Mouse (Mus musculus) MEL (cell line): ENCODE measurements around the gene Atad1. TPM values are rescaled to one million over a fixed set of nuclear protein-coding genes. Genes with fewer than 3 reads are reported as not detected.

Experiments used
- DNase-seq: peaks from one replicate; pipeline ENCODE4 v3.0.0; 2011; ENCODE audit warnings: low read depth, low spot score
- H3K27ac ChIP-seq: 2 replicates; pipeline ENCODE4 v1.5.1; 2012; ENCODE audit warnings: low read depth, mild to moderate bottlenecking, control low read depth, low read length, moderate library complexity; ENCODE audit not compliant: control insufficient read depth
- H3K27me3 ChIP-seq, 2 experiments: fragments of 150-350 bp in 1 of 2; sonication (generic) in 1 of 2; 2 replicates each; pipeline ENCODE4 v1.6.1; 2012; ENCODE audit warnings: low read length in 2 of 2, mild to moderate bottlenecking in 2 of 2, improper control_type of control experiment in 1 of 2, moderate library complexity in 1 of 2; ENCODE audit not compliant: insufficient read depth in 2 of 2, control insufficient read depth in 1 of 2
- H3K36me3 ChIP-seq, 2 experiments: 2 replicates each; pipeline ENCODE4 v1.6.1; 2012 to 2014; ENCODE audit warnings: low read length in 2 of 2, improper control_type of control experiment in 1 of 2, inconsistent platforms in 1 of 2, mild to moderate bottlenecking in 1 of 2; ENCODE audit not compliant: insufficient read depth in 2 of 2, control insufficient read depth in 1 of 2
- H3K4me1 ChIP-seq, 2 experiments: fragments of 150-350 bp in 1 of 2; sonication (generic) in 1 of 2; 2 replicates each; pipeline ENCODE4 v1.6.1; 2012; ENCODE audit warnings: low read length in 2 of 2, improper control_type of control experiment in 1 of 2, mild to moderate bottlenecking in 1 of 2; ENCODE audit not compliant: insufficient read depth in 2 of 2, control insufficient read depth in 1 of 2
- H3K4me3 ChIP-seq, 2 experiments: fragments of 150-350 bp in 1 of 2; sonication (generic) in 1 of 2; 2 replicates each; pipeline ENCODE4 v1.5.1; 2012; ENCODE audit warnings: low read depth in 2 of 2, low read length in 2 of 2, mild to moderate bottlenecking in 2 of 2, moderate library complexity in 2 of 2, control low read depth in 1 of 2, improper control_type of control experiment in 1 of 2; ENCODE audit not compliant: control insufficient read depth in 1 of 2, insufficient read depth in 1 of 2
- H3K79me2 ChIP-seq: 2 replicates; pipeline ENCODE4 v1.6.1; 2012; ENCODE audit warnings: mild to moderate bottlenecking, low read length, moderate library complexity; ENCODE audit not compliant: control insufficient read depth, poor library complexity, insufficient read depth
- H3K9ac ChIP-seq: 2 replicates; pipeline ENCODE4 v1.6.1; 2012; ENCODE audit warnings: low read depth, mild to moderate bottlenecking, control low read depth, low read length, moderate library complexity; ENCODE audit not compliant: control insufficient read depth, poor library complexity, severe bottlenecking
- H3K9me3 ChIP-seq: fragments of 150-350 bp; sonication (generic); replicated peaks from 2 replicates; pipeline ENCODE4 v1.6.1; 2012; ENCODE audit warnings: mild to moderate bottlenecking, low read length, improper control_type of control experiment, moderate library complexity; ENCODE audit not compliant: insufficient read depth
- BHLHE40 ChIP-seq: IDR thresholded peaks from 2 replicates; pipeline ENCODE4 v1.6.1; 2012; ENCODE audit warnings: low read depth, mild to moderate bottlenecking, inconsistent platforms, low read length, improper control_type of control experiment, borderline replicate concordance
- CHD1 ChIP-seq: IDR thresholded peaks from 2 replicates; pipeline ENCODE4 v1.6.1; 2012; ENCODE audit warnings: low read depth, mild to moderate bottlenecking, inconsistent platforms, low read length, improper control_type of control experiment
- E2F4 ChIP-seq: IDR thresholded peaks from 2 replicates; pipeline ENCODE4 v1.6.1; 2011; ENCODE audit warnings: low read depth, low read length, improper control_type of control experiment, borderline replicate concordance
- GATA1 ChIP-seq: IDR thresholded peaks from 2 replicates; pipeline ENCODE4 v1.6.1; 2011; ENCODE audit warnings: low read depth, low read length, improper control_type of control experiment
- KAT2A ChIP-seq: conservative IDR thresholded peaks from 2 replicates; pipeline ENCODE4 v1.6.1; 2012; ENCODE audit warnings: low read depth, low read length, improper control_type of control experiment, inconsistent platforms
- MAFK ChIP-seq: IDR thresholded peaks from 2 replicates; pipeline ENCODE4 v1.6.1; 2011; ENCODE audit warnings: low read depth, mild to moderate bottlenecking, low read length, improper control_type of control experiment, borderline replicate concordance
- MAZ ChIP-seq: IDR thresholded peaks from 2 replicates; pipeline ENCODE4 v1.6.1; 2012; ENCODE audit warnings: low read depth, mild to moderate bottlenecking, inconsistent platforms, low read length, improper control_type of control experiment
- MEF2A ChIP-seq: IDR thresholded peaks from 2 replicates; pipeline ENCODE4 v1.6.1; 2014; ENCODE audit warnings: low read depth, mild to moderate bottlenecking, inconsistent platforms, low read length, improper control_type of control experiment; ENCODE audit not compliant: poor library complexity, insufficient replicate concordance, severe bottlenecking; ENCODE audit errors: extremely low read depth
- MXI1 ChIP-seq: IDR thresholded peaks from 2 replicates; pipeline ENCODE4 v1.6.1; 2011; ENCODE audit warnings: mild to moderate bottlenecking, low read depth, low read length, improper control_type of control experiment
- NELFE ChIP-seq: IDR thresholded peaks from 2 replicates; pipeline ENCODE4 v1.6.1; 2011; ENCODE audit warnings: low read depth, low read length, improper control_type of control experiment
- POLR2A ChIP-seq, 2 experiments: IDR thresholded peaks; 2 replicates each; pipeline ENCODE4 v1.6.1; 2011 to 2012; ENCODE audit warnings: low read length in 2 of 2, mild to moderate bottlenecking in 2 of 2, control low read depth in 1 of 2, improper control_type of control experiment in 1 of 2, low read depth in 1 of 2, moderate library complexity in 1 of 2; ENCODE audit not compliant: control insufficient read depth in 1 of 2, insufficient read depth in 1 of 2, poor library complexity in 1 of 2
- POLR2AphosphoS2 ChIP-seq: IDR thresholded peaks from 2 replicates; pipeline ENCODE4 v1.6.1; 2011; ENCODE audit warnings: low read length, improper control_type of control experiment
- POLR2AphosphoS5 ChIP-seq: IDR thresholded peaks from 2 replicates; pipeline ENCODE4 v1.6.1; 2012; ENCODE audit warnings: low read depth, borderline replicate concordance, mild to moderate bottlenecking, inconsistent platforms, low read length, moderate library complexity, mixed read lengths
- RCOR1 ChIP-seq: IDR thresholded peaks from 2 replicates; pipeline ENCODE4 v1.6.1; 2012; ENCODE audit warnings: low read depth, mild to moderate bottlenecking, inconsistent platforms, low read length, improper control_type of control experiment
- SIN3A ChIP-seq: IDR thresholded peaks from 2 replicates; pipeline ENCODE4 v1.6.1; 2012; ENCODE audit warnings: low read length, improper control_type of control experiment, inconsistent platforms
- ZKSCAN1 ChIP-seq: IDR thresholded peaks from 2 replicates; pipeline ENCODE4 v1.6.1; 2012; ENCODE audit warnings: low read depth, mild to moderate bottlenecking, inconsistent platforms, low read length, improper control_type of control experiment, moderate library complexity
- ZNF384 ChIP-seq: IDR thresholded peaks from 2 replicates; pipeline ENCODE4 v1.6.1; 2012; ENCODE audit warnings: low read depth, mild to moderate bottlenecking, inconsistent platforms, low read length, improper control_type of control experiment
- polyA plus RNA-seq, 2 experiments: library from polyadenylated mRNA; stranded (reverse) in 1 of 2; unstranded in 1 of 2; fragments of >175 nt in 1 of 2; fragments of >200 nt in 1 of 2; gene quantifications; 2 replicates each; pipeline versions ENCODE4 v1.2.1 to v1.2.4; 2012; ENCODE audit warnings: low replicate concordance in 2 of 2, low read depth in 1 of 2; ENCODE audit not compliant: insufficient read length in 2 of 2, insufficient read depth in 1 of 2, missing spikeins in 1 of 2
- total RNA-seq: library from RNA; depleted of rRNA; stranded (reverse); fragments of 300-350 nt; gene quantifications from 2 replicates; pipeline ENCODE4 v1.2.3, GENCODE M21; 2012

Atad1 gene
- total and polyA plus RNA-seq, 3 experiments = 35.8 to 48.4 TPM; not detected in 1

DNA sequence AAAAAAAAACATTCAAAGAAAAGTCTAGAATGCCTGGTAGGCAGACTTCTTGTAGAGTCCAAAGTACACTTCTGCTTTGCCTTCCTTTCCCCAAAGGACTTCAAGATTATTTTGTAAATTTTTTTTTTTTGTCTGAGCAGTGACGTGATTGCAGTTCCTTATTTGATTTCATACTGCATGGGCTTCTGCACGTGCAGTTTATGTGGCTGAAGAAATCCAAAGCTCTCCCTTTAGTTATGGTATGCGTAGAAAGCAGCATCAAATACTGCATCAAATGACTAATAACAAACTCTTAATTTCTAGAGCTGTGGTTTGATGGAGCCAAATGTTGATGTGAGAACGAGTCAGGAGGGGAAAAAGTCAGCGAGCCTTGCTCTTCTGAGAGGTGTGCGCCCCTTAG is 20.9 kb upstream of the Atad1 start (continued):
- no peak for TF ChIP-seq POLR2A (IDR thresholded peaks at IDR 0.05; ENCODE audit: control insufficient read depth in 1 of 2, insufficient read depth in 1 of 2, low read depth in 1 of 2, low read length in 2 of 2, poor library complexity in 1 of 2)

DNA sequence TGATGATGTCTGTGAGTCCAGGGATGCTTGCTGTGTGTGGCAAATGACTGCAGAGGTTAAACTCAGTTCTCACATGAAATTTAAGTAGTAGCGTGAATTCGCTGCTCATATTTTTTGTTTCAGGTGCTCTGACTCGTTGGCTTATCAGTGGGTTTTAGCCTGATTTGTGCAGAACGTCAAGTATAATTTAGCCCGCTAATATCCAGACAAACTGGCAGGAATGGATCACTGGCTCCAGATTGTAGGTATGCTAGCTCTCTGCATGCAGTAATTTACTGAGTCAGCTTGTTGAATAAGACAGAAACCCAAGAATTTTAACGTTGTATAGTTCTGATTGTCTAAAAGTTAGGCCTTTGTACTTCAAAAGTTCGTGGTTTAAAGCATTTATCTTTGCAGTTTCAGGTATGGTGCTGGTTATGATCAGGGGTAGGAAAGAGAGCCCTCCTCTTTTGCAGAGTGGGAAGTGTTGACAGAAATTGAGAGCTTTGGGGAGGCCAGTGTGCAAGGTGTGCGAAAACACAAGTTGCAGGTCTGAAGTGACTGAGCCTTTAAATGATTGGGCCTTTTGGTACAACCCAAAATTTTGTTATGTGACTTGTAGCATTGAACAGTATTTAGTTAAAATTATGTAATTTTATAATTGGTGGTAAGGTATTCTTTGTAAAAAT is 19.9 kb upstream of the Atad1 start:
- Histone ChIP-seq H3K4me1 (peaks cover 8 to 12% of the 10 kb centered on the region in 2 experiments; a peak in 3 of 4 replicates), H3K9ac (peak overlapping the region; percentile 96), H3K79me2 (peaks cover 52% of the 10 kb centered on the region), H3K27me3 (no peaks in the 10 kb centered on the region), H3K4me3 (peak overlapping the region; percentile 90 to 94), H3K36me3 (peaks cover 3 to 32% of the 10 kb centered on the region in 2 experiments; a peak in 3 of 4 replicates), H3K9me3 (no peaks in the 10 kb centered on the region), H3K27ac (no peak overlapping the region)
- TF ChIP-seq CHD1 (no peak; the same call in 1 of the 2 replicates), POLR2AphosphoS2 (no peak), MAFK (0 out of 2 replicates have a peak, but pooled peaks have one; percentile 35), NELFE (0 out of 2 replicates have a peak, but pooled peaks have one; percentile 19)
- peak; percentile 36 for DNase-seq

DNA sequence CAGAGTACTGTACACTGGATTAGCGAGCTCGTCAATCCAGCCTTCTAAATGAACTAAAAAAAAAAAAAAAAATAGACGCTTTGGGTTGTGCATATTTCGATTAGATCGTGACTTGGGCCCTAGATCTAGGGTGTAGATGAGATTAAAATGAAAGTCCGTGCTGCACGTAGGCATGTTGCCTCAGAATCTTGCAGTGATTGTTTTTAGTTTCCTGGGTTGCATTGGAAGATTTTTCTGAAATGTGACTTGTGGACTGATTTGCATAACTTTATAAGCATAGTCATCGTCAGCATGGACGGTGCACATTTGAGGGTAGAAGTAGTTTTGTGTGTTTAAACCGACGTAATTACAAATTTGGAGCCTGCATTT is 19.2 kb upstream of the Atad1 start:
- TF ChIP-seq MAZ (no peak), RCOR1 (peak; percentile 63), GATA1 (0 out of 2 replicates have a peak, but pooled peaks have one; percentile 7), MXI1 (0 out of 2 replicates have a peak, but pooled peaks have one; percentile 12), CHD1 (peak; percentile 13; the same call in 1 of the 2 replicates), KAT2A (no peak), ZKSCAN1 (no peak), POLR2AphosphoS5 (no peak), E2F4 (0 out of 2 replicates have a peak, but pooled peaks have one; percentile 3), SIN3A (no peak; the same call in 1 of the 2 replicates), ZNF384 (peak; percentile 50; the same call in 1 of the 2 replicates), MEF2A (no peak), BHLHE40 (0 out of 2 replicates have a peak, but pooled peaks have one; percentile 37)
- H3K36me3 ChIP-seq = peaks cover 3 to 27% of the 10 kb centered on the region in 2 experiments; a peak in 3 of 4 replicates
- no peak overlapping the region for H3K27ac ChIP-seq
- H3K4me3 ChIP-seq = peak overlapping the region; percentile 90 to 94
- DNase-seq = peak; percentile 47
- H3K4me1 ChIP-seq = peaks cover 8 to 12% of the 10 kb centered on the region in 2 experiments; a peak in 3 of 4 replicates
- peaks cover 45% of the 10 kb centered on the region for H3K79me2 ChIP-seq
- H3K9ac ChIP-seq = peak overlapping the region; percentile 96
- H3K9me3 ChIP-seq = no peaks in the 10 kb centered on the region
- H3K27me3 ChIP-seq = no peaks in the 10 kb centered on the region
